Mouse (Mus musculus) heart, adult 2 months (tissue): ENCODE results near the gene Mageb3. TPM values are rescaled to one million over a fixed set of nuclear protein-coding genes. Genes with fewer than 3 reads are reported as not detected.

Source experiments
- DNase-seq, 2 experiments: peaks; one replicate each; pipeline ENCODE4 v3.0.0; 2021
- H3K27ac ChIP-seq: fragments of 200-600 bp; 2 replicates; pipeline ENCODE4 v1.8.1; 2022
- H3K27me3 ChIP-seq: fragments of 200-500 bp; 2 replicates; pipeline ENCODE4 v1.6.1; 2012; ENCODE audit warnings: mild to moderate bottlenecking, low read length, inconsistent platforms, mixed read lengths; ENCODE audit not compliant: control insufficient read depth, insufficient read depth
- H3K36me3 ChIP-seq: fragments of 200-500 bp; 2 replicates; pipeline ENCODE4 v1.6.1; 2012; ENCODE audit warnings: low read length, inconsistent platforms; ENCODE audit not compliant: control insufficient read depth, insufficient read depth
- H3K4me1 ChIP-seq: fragments of 200-500 bp; 2 replicates; pipeline ENCODE4 v1.6.1; 2011; ENCODE audit warnings: low read length; ENCODE audit not compliant: control insufficient read depth, insufficient read depth
- H3K4me3 ChIP-seq: fragments of 200-600 bp; 2 replicates; pipeline ENCODE4 v1.8.1; 2022
- H3K79me2 ChIP-seq: fragments of 200-500 bp; replicated peaks from 2 replicates; pipeline ENCODE4 v1.6.1; 2012; ENCODE audit warnings: mild to moderate bottlenecking, inconsistent platforms, low read length, moderate library complexity, mixed read lengths; ENCODE audit not compliant: control insufficient read depth, insufficient read depth
- H3K9ac ChIP-seq: fragments of 200-500 bp; 2 replicates; pipeline ENCODE4 v1.6.1; 2012; ENCODE audit warnings: low read depth, mild to moderate bottlenecking, control low read depth, inconsistent platforms, low read length, mixed read lengths
- CTCF ChIP-seq: fragments of 200-600 bp; IDR thresholded peaks from 2 replicates; pipeline ENCODE4 v1.8.1; 2022; ENCODE audit warnings: antibody characterized with exemption, mild to moderate bottlenecking, moderate library complexity
- EP300 ChIP-seq: fragments of 200-500 bp; IDR thresholded peaks from 2 replicates; pipeline ENCODE4 v1.6.1; 2011; ENCODE audit warnings: low read depth, low read length, control low read depth; ENCODE audit not compliant: insufficient read depth
- POLR2A ChIP-seq: fragments of 200-500 bp; IDR thresholded peaks from 2 replicates; pipeline ENCODE4 v1.6.1; 2011; ENCODE audit warnings: mild to moderate bottlenecking, low read depth, low read length, control low read depth; ENCODE audit not compliant: insufficient read depth
- WGBS: fragments of 180-500 bp; shearing (Covaris S2); methylation state at CpG from one replicate; pipeline ENCODE4 v1.1.7; 2018; 5-methylcytosine and 5-hydroxymethylcytosine counted together
- intact Hi-C: fragments of 180-260 bp; cut with DNase I; formaldehyde crosslinking; loops from one replicate; pipeline ENCODE4 v1.15.1; 2025
- long read RNA-seq: library from polyadenylated mRNA; stranded (forward); transcript quantifications from one replicate; pipeline ENCODE4 v2.0.0, GENCODE M21; 2021
- polyA plus RNA-seq: library from polyadenylated mRNA; depleted of rRNA; stranded (reverse); fragments of >200 nt; gene quantifications from 2 replicates; pipeline ENCODE4 v1.2.3, GENCODE M21; 2012; rRNA removed
- total RNA-seq, 2 experiments: library from RNA; stranded (reverse); gene quantifications; 2 replicates each; pipeline ENCODE4 v1.2.3; 2021

Mageb3 gene
- total RNA-seq: not detected
- polyA plus RNA-seq: not detected in 2 replicates
- long read RNA-seq: 0 reads

DNA sequence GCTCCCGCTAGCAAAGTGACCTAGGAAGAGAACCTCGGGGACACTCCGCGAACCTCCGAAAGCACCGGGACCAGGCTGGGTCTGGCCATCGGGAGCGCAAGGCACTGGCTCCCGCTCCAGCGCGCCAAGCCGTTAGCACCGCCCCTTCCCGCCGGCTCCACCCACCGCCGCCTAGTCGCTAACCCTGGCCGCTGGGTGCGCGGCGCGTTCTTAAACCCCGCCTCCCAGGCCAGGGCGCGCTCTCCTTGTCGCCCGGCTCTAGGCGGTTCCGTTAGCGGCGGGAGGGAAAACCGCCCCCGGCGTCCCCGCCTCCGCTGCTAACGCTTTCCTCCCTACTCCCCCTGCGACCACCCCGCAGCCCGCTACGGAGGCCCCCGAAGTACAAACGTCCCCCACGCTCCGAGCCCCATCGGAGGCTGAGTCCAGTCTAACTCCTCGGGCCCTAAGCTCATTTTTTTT, at the start of gene Mageb3, which contains the start of gene Ctdspl2:
Mageb3 (minus strand) TSS at position 328 of the 459 bp plus-strand sequence.
Ctdspl2 (plus strand) TSS at position 237 of the 459 bp plus-strand sequence.
- intact Hi-C loops: loop anchor here (1.0 to 5.0 kb wide), 2 partner anchors 72 to 448 kb away; partner anchors contain the start of gene Eif3j1
- peak within 1 kb of the TSS; percentile 86 for H3K9ac ChIP-seq
- under 1% methylated on average over 48 of the region's 48 CpGs for WGBS
- peak within 1 kb of the TSS; percentile 97 for H3K4me3 ChIP-seq
- TF ChIP-seq CTCF: peak; percentile 48
- TF ChIP-seq POLR2A: peak; percentile 63
- TF ChIP-seq EP300: peak; percentile 15; the same call in 1 of the 2 replicates
- H3K4me1 ChIP-seq: peaks cover 11% of the 10 kb centered on the region
- H3K27me3 ChIP-seq: no peaks in the 10 kb centered on the region
- peaks cover 2% of the 10 kb centered on the region; the same call in 1 of the 2 replicates for H3K79me2 ChIP-seq
- DNase-seq: peak; percentile 99
- H3K36me3 ChIP-seq: peaks cover 8% of the 10 kb centered on the region; the same call in 1 of the 2 replicates
- peak within 1 kb of the TSS; percentile 98 for H3K27ac ChIP-seq

DNA sequence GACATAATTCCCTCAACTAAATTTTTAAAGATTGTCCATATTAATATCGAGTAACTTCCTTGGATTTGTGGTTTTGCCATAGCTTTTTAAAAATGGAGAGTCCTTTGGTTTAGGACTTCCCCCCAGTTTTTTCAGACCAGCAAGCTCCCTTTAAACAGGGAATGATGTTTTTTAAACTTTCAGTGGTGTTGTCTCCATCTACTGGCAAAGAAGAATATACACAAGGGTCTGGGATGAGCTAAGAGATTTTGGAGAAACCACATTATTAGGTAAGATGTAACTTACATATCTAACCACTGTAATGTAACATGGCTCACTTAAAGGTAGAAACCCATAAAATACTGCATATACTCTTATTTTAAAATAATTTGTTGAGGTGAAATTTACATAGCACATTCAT, 39.8 kb upstream of the Mageb3 start:
- Histone ChIP-seq H3K36me3 (no peaks in the 10 kb centered on the region; the same call in none of the 2 replicates), H3K79me2 (peaks cover 1% of the 10 kb centered on the region; the same call in 1 of the 2 replicates), H3K9ac (no peak overlapping the region), H3K27ac (no peak overlapping the region), H3K4me1 (no peaks in the 10 kb centered on the region), H3K27me3 (no peaks in the 10 kb centered on the region), H3K4me3 (no peak overlapping the region)
- TF ChIP-seq POLR2A: no peak
- peak; percentile 58 for TF ChIP-seq CTCF
- intact Hi-C loops: no loop called here
- WGBS: 79% methylated on average over 1 of the region's 1 CpGs
- no peak for DNase-seq

DNA sequence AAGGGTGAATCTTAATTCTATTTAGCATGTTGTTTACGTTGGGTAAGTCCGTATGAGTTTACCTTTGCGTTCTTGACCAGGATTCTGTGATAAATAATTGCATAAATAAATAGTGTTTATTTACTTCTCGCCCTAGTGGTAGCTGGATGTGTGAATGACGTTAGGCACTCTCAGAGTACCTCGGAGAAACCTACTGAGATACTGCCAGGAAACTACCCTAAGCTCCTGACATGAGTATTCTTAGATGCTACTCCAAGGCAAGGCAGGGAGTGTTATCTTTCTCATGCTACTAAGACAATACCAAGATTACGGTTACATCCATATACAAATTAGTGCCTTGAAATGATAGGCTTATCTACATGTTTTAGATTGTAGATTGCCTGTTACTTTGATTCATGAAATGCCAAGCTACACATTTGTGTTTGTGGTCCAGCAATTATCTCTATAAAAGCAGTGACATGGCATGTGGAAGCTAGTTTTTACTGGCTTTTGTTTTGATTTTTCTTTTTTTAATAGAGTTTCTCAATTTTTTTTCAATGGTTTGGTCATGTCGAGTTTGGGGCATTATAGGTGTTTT, 1.4 kb upstream of the Mageb3 start:
- Histone ChIP-seq H3K27ac (peak overlapping the region; percentile 98; the same call in 1 of the 2 replicates), H3K27me3 (no peaks in the 10 kb centered on the region), H3K79me2 (peaks cover 2% of the 10 kb centered on the region; the same call in 1 of the 2 replicates), H3K4me3 (peak overlapping the region; percentile 97), H3K4me1 (peaks cover 11% of the 10 kb centered on the region), H3K9ac (no peak overlapping the region; the same call in 1 of the 2 replicates), H3K36me3 (peaks cover 8% of the 10 kb centered on the region; the same call in 1 of the 2 replicates)
- intact Hi-C loops: loop anchor here (5.0 kb wide), 1 partner anchor 70 kb away; the partner anchor contains the start of gene Eif3j1
- DNase-seq: no peak
- no peak for TF ChIP-seq EP300
- no peak for TF ChIP-seq POLR2A
- TF ChIP-seq CTCF: 0 out of 2 replicates have a peak, but pooled peaks have one; percentile 2
- 3% methylated on average over 8 of the region's 8 CpGs for WGBS

DNA sequence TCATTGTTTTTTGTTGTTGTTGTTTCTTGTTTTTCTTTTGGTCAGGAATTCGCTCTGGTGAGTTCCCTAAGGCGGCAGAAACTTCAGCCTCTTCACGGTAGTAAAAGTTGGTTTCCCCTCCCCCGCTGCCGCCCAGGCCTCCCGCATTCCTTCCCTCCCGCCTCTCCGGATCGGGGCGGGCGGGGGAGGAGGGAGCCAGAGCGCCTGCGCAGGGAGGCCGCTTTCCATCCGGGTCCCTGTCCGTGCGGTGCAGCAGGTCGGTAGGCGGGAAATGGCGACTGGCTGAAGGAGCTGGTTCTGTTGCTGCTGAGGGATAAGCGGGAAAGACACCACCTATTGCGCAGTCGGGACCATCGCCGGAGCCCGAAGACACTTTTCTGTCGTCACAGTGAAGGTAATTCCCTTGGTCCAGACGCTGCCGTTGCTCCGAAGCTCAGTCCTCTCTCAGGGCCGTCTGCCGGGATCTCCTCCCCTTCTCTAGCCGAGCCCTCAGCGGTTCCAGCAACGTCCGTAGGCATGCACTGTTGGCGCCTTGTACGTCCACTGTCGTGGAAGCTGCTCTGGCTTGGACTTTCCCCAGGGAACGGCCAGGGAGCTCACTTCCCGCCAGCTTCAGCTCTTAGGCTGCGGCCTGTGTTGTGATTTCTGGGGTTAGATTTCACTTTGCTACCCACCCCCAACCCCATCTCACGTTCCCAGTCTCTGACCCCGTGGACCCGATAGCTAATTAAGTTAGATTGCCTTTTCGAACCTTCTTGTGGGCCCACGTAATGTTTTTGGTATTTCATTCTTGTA, 529 bp upstream of the Mageb3 start:
- intact Hi-C loops: loop anchor here (5.0 kb wide), 1 partner anchor 71 kb away; the partner anchor contains the start of gene Eif3j1
- TF ChIP-seq POLR2A: peak; percentile 88
- TF ChIP-seq EP300: no peak
- Histone ChIP-seq H3K9ac (peak overlapping the region; percentile 86), H3K4me1 (peaks cover 11% of the 10 kb centered on the region), H3K79me2 (peaks cover 2% of the 10 kb centered on the region; the same call in 1 of the 2 replicates), H3K4me3 (peak overlapping the region; percentile 97), H3K36me3 (peaks cover 8% of the 10 kb centered on the region; the same call in 1 of the 2 replicates), H3K27ac (peak overlapping the region; percentile 98), H3K27me3 (no peaks in the 10 kb centered on the region)
- peak; percentile 95 to 97 for DNase-seq
- under 1% methylated on average over 47 of the region's 47 CpGs for WGBS

DNA sequence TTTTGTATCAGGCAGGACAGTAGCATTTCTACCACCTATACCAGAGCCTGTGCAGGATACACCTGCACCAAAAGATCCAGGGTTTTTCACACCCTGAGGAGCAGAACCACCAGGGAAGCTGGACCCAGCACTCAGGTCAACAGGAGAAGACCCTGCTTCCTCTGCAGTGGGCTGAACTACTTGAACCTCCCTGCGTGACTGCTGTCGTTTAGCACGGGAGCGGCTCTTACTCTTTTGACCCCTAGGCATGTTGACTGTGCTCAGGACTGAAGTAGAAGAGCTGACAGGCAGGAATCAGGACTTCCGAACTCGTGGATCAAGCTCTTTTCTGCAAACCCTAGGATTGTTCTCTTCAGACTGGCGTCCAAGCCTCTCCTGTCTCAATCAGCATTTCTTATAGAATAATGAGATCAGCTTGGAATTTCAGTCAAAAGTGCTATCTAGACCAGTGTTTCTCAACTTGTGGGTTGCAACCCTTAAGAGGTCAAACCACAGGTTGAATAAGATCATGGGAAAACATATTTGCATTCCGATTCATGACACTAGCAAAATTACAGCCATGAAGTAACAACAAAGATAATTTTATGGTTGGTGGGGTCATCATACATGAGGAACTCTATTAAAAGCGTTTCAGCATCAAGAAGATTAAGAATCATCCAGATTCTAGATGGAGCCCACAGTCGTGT, 778 bp downstream of the Mageb3 start:
- peaks cover 11% of the 10 kb centered on the region for H3K4me1 ChIP-seq
- H3K27me3 ChIP-seq: no peaks in the 10 kb centered on the region
- peak overlapping the region; percentile 98 for H3K27ac ChIP-seq
- TF ChIP-seq EP300 (no peak), POLR2A (no peak), CTCF (no peak)
- H3K36me3 ChIP-seq: peaks cover 8% of the 10 kb centered on the region; the same call in 1 of the 2 replicates
- peak overlapping the region; percentile 97 for H3K4me3 ChIP-seq
- peak; percentile 2 to 18 for DNase-seq
- peaks cover 2% of the 10 kb centered on the region; the same call in 1 of the 2 replicates for H3K79me2 ChIP-seq
- peak overlapping the region; percentile 55 for H3K9ac ChIP-seq
- 17% methylated on average over 10 of the region's 10 CpGs for WGBS
- intact Hi-C loops: loop anchor here (1.0 to 5.0 kb wide), 2 partner anchors 72 to 448 kb away; partner anchors contain the start of gene Eif3j1
